Mouse (Mus musculus) liver, embryonic 11.5 days (tissue): Measurements from ENCODE around the gene Fat4. TPM values are rescaled to one million over a fixed set of nuclear protein-coding genes. Genes with fewer than 3 reads are reported as not detected.
A peak's percentile ranks its signal among the peaks of the same experiment; 100 is the strongest.

Source experiments
- ATAC-seq: fragments of 200-750 bp; cut with Nextera tagmentation; replicated peaks from 2 replicates; pipeline ENCODE4 v1.8.0; 2017; ENCODE audit warnings: moderate number of reproducible peaks, mild to moderate bottlenecking, moderate TSS enrichment, moderate library complexity; ENCODE audit not compliant: low FRiP score
- DNase-seq: peaks from one replicate; pipeline ENCODE4 v3.0.0-alpha.2; 2017; ENCODE audit warnings: low spot score
- H3K27ac ChIP-seq: fragments of 300-500 bp; sonication (generic); 2 replicates; pipeline ENCODE4 v1.5.1; 2014; ENCODE audit warnings: mild to moderate bottlenecking, low read depth, low read length, control low read depth
- H3K27me3 ChIP-seq: fragments of 300-500 bp; sonication (generic); replicated peaks from 2 replicates; pipeline ENCODE4 v1.6.1; 2014; ENCODE audit warnings: low read length, mixed read lengths; ENCODE audit not compliant: control insufficient read depth, insufficient read depth
- H3K36me3 ChIP-seq: fragments of 300-500 bp; sonication (generic); 2 replicates; pipeline ENCODE4 v1.6.1; 2014; ENCODE audit warnings: mild to moderate bottlenecking, low read length, moderate library complexity, mixed read lengths; ENCODE audit not compliant: control insufficient read depth, insufficient read depth
- H3K4me1 ChIP-seq: fragments of 300-500 bp; sonication (generic); replicated peaks from 2 replicates; pipeline ENCODE4 v1.6.1; 2014; ENCODE audit warnings: low read length, mixed read lengths; ENCODE audit not compliant: control insufficient read depth, insufficient read depth
- H3K4me2 ChIP-seq: fragments of 300-500 bp; sonication (generic); 2 replicates; pipeline ENCODE4 v1.6.1; 2014; ENCODE audit warnings: mild to moderate bottlenecking, control low read depth, moderate library complexity
- H3K4me3 ChIP-seq: fragments of 300-500 bp; sonication (generic); 2 replicates; pipeline ENCODE4 v1.5.1; 2014; ENCODE audit warnings: low read depth, low read length, control low read depth
- H3K9ac ChIP-seq: fragments of 300-500 bp; sonication (generic); 2 replicates; pipeline ENCODE4 v1.6.1; 2014; ENCODE audit warnings: low read depth, low read length, control low read depth
- H3K9me3 ChIP-seq: fragments of 300-500 bp; sonication (generic); 2 replicates; pipeline ENCODE4 v1.6.1; 2016; ENCODE audit warnings: low read length, inconsistent platforms, mixed read lengths; ENCODE audit not compliant: control insufficient read depth
- WGBS: fragments of 180-500 bp; shearing (Covaris S2); extraction: QIAGEN DNeasy Blood & Tissue Kit; methylation state at CpG from one replicate; pipeline ENCODE4 v1.1.7; 2014; 5-methylcytosine and 5-hydroxymethylcytosine counted together
- polyA plus RNA-seq: library from polyadenylated mRNA; unstranded; fragments of >200 nt; fragmentation: Nextera tagmentation; extraction: Ambion mirVana; gene quantifications from 2 replicates; pipeline ENCODE4 v1.2.1, GENCODE M21; 2014

The Fat4 gene
- polyA plus RNA-seq, 1 experiment from 2014 or later: 4.0 TPM

- no peak overlapping the region for H3K4me2 ChIP-seq
- H3K9ac ChIP-seq: no peak overlapping the region
- 85% methylated on average over 2 of the region's 2 CpGs for WGBS
- H3K27ac ChIP-seq: no peak overlapping the region
- no peaks in the 10 kb centered on the region for H3K36me3 ChIP-seq
- H3K4me1 ChIP-seq: no peaks in the 10 kb centered on the region
- no peak overlapping the region for H3K4me3 ChIP-seq
- no peaks in the 10 kb centered on the region for H3K9me3 ChIP-seq
- no peaks in the 10 kb centered on the region for H3K27me3 ChIP-seq
- DNase-seq (no peak), ATAC-seq (no peak)
Measured at GRCm38 (mm10) chr3:38875872-38876271, 10.9 kb upstream of the Fat4 start.

- no peak overlapping the region for H3K4me3 ChIP-seq
- no peaks in the 10 kb centered on the region for H3K36me3 ChIP-seq
- no peak for DNase-seq
- H3K9me3 ChIP-seq: no peaks in the 10 kb centered on the region
- H3K27ac ChIP-seq: no peak overlapping the region
- 90% methylated on average over 4 of the region's 4 CpGs for WGBS
- H3K4me1 ChIP-seq: no peaks in the 10 kb centered on the region
- H3K27me3 ChIP-seq: no peaks in the 10 kb centered on the region
- H3K4me2 ChIP-seq: no peak overlapping the region
- no peak overlapping the region for H3K9ac ChIP-seq
- no peak for ATAC-seq
Measured at GRCm38 (mm10) chr3:38876706-38877105, 10.0 kb upstream of the Fat4 start.

GRCm38 (mm10) chr3:38882778-38883177 is 4.0 kb upstream of the Fat4 start:
- WGBS: 56% methylated on average over 6 of the region's 6 CpGs
- DNase-seq (no peak), ATAC-seq (no peak)
- 0 out of 2 replicates have a peak, but pooled peaks cover 2% of the 10 kb centered on the region for H3K4me1 ChIP-seq
- H3K4me3 ChIP-seq: no peak overlapping the region
- H3K27me3 ChIP-seq: peaks cover 30% of the 10 kb centered on the region
- H3K9me3 ChIP-seq: no peaks in the 10 kb centered on the region
- H3K4me2 ChIP-seq: no peak overlapping the region
- H3K27ac ChIP-seq: no peak overlapping the region
- H3K36me3 ChIP-seq: no peaks in the 10 kb centered on the region
- H3K9ac ChIP-seq: no peak overlapping the region

GRCm38 (mm10) chr3:38883676-38884075 is 3.1 kb upstream of the Fat4 start:
- Histone ChIP-seq H3K4me1 (peaks cover 5% of the 10 kb centered on the region; the same call in 1 of the 2 replicates), H3K27ac (no peak overlapping the region), H3K9ac (no peak overlapping the region), H3K4me3 (no peak overlapping the region), H3K9me3 (no peaks in the 10 kb centered on the region), H3K36me3 (no peaks in the 10 kb centered on the region), H3K27me3 (peaks cover 39% of the 10 kb centered on the region), H3K4me2 (no peak overlapping the region)
- ATAC-seq (no peak), DNase-seq (no peak)
- WGBS: 49% methylated on average over 9 of the region's 9 CpGs

- WGBS: 1% methylated on average over 6 of the region's 6 CpGs
- Histone ChIP-seq H3K4me2 (peak overlapping the region; percentile 82), H3K9me3 (no peaks in the 10 kb centered on the region), H3K27ac (no peak overlapping the region), H3K27me3 (peaks cover 40% of the 10 kb centered on the region), H3K4me1 (peaks cover 6% of the 10 kb centered on the region; the same call in 1 of the 2 replicates), H3K9ac (no peak overlapping the region), H3K4me3 (peak overlapping the region; percentile 67; the same call in 1 of the 2 replicates), H3K36me3 (no peaks in the 10 kb centered on the region)
- DNase-seq (peak; percentile 70), ATAC-seq (no peak; the same call in 1 of the 2 replicates)
Measured at GRCm38 (mm10) chr3:38884276-38884675, 2.5 kb upstream of the Fat4 start.

GRCm38 (mm10) chr3:38884919-38885418 is 1.8 kb upstream of the Fat4 start:
- peak; percentile 66 for DNase-seq
- Histone ChIP-seq H3K9ac (peak overlapping the region; percentile 30; the same call in 1 of the 2 replicates), H3K27me3 (peaks cover 40% of the 10 kb centered on the region), H3K4me1 (peaks cover 6% of the 10 kb centered on the region; the same call in 1 of the 2 replicates), H3K4me2 (peak overlapping the region; percentile 82), H3K9me3 (no peaks in the 10 kb centered on the region), H3K36me3 (no peaks in the 10 kb centered on the region), H3K27ac (peak overlapping the region; percentile 70), H3K4me3 (peak overlapping the region; percentile 67)
- ATAC-seq: 0 out of 2 replicates have a peak, but pooled peaks have one; percentile 16
- 0% methylated on average over 24 of the region's 24 CpGs for WGBS

GRCm38 (mm10) chr3:38885481-38886001 is 1.2 kb upstream of the Fat4 start:
- Histone ChIP-seq H3K27me3 (peaks cover 40% of the 10 kb centered on the region), H3K4me2 (peak overlapping the region; percentile 82), H3K9me3 (no peaks in the 10 kb centered on the region), H3K36me3 (no peaks in the 10 kb centered on the region; the same call in 1 of the 2 replicates), H3K27ac (peak overlapping the region; percentile 70; the same call in 1 of the 2 replicates), H3K4me1 (peaks cover 6% of the 10 kb centered on the region; the same call in 1 of the 2 replicates), H3K4me3 (peak overlapping the region; percentile 67), H3K9ac (peak overlapping the region; percentile 53; the same call in 1 of the 2 replicates)
- ATAC-seq (peak; percentile 75), DNase-seq (peak; percentile 79)
- under 1% methylated on average over 55 of the region's 56 CpGs for WGBS

GRCm38 (mm10) chr3:38886061-38886821 is 499 bp upstream of the Fat4 start:
- peaks cover 40% of the 10 kb centered on the region for H3K27me3 ChIP-seq
- H3K9ac ChIP-seq: peak overlapping the region; percentile 53
- 0 out of 2 replicates have a peak overlapping the region, but pooled peaks have one; percentile 34 for H3K27ac ChIP-seq
- no peak for ATAC-seq
- WGBS: under 1% methylated on average over 60 of the region's 60 CpGs
- H3K9me3 ChIP-seq: no peaks in the 10 kb centered on the region
- peak; percentile 54 for DNase-seq
- H3K4me1 ChIP-seq: peaks cover 6% of the 10 kb centered on the region; the same call in 1 of the 2 replicates
- no peaks in the 10 kb centered on the region; the same call in 1 of the 2 replicates for H3K36me3 ChIP-seq
- peak overlapping the region; percentile 82 for H3K4me2 ChIP-seq
- H3K4me3 ChIP-seq: peak overlapping the region; percentile 67
